Mouse (Mus musculus): ENCODE data around the gene Vhl.

Vhl gene

DNA sequence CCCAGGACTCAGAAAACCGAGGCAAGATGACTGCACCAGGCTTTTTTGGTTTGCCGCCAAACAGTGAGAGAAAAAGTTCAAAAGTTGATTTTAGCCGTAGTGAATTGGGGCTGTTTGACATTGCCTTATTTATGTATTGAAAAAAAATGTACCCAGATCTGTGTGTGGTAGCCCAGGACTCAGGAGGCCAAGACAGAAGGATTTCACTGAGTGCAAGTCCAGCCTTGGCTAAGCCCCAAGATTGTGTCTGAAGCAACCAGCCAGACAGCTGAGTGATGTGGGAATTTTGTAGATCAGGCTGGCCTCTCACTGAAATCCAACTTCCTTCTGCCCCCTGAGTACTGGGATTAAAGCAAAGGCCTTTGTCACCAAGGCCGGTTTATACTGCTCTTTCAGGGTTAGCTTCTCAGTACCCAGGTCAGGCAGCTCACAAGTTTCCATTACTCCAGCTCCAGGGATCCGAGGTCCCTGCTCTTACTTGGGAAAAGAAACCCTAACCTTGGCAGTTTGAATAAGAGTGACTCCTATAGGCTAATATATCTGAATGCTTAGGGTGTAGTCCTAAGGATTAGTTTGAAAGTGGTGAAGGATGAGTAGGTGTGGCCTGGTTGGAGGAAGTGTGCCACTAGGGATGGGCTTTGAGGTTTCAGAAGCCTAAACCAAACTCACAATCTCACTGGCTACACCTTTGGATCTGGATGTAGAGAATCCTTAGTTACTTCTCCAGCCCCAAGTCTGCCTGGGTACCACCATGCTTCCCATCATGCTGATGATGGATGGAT, 1.4 kb downstream of the Vhl start:
- no peak for DNase-seq (ENCODE audit: low read depth, low spot score)

DNA sequence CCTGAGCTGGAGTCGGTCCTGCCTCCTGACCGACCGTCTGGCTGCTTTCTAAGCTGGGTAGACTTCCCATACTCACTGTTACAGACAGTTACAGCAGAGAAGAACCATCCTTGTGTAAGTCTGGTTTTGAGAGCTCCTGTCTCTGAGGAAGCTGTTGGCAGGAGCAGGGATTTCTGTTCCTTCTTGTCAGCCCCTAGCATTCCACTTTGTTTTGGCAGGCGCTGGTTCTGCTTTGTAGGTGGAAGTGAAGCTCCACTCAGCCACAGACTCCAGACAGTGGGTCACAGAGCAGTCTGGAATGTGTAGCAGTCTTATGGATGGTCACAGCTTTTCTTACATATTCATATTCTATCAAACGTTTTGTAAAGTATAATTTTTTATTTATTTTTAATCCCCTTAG, 6.6 kb downstream of the Vhl start:
- DNase-seq (ENCODE audit: low read depth, low spot score): no peak

DNA sequence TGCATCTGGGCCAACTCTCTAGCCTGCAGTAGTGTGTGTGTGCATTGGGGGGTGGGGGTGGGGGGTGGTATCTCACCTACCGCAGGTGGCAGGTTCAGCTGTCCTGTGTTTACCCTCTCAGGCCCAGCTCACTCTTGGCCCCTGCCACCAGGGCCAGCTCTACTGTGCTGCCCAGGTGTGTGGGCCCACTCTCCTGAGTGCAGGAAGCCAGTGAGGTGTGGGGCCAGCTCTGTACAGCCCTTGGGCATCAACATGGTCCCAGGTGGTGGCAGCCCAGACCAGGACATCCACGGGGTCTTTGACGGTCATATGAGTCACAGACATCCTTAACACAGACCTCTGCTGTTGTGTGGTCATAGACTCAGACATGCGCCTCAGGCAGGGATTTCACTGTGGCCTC, 9.1 kb downstream of the Vhl start:
- no peak for DNase-seq (ENCODE audit: low read depth, low spot score)

DNA sequence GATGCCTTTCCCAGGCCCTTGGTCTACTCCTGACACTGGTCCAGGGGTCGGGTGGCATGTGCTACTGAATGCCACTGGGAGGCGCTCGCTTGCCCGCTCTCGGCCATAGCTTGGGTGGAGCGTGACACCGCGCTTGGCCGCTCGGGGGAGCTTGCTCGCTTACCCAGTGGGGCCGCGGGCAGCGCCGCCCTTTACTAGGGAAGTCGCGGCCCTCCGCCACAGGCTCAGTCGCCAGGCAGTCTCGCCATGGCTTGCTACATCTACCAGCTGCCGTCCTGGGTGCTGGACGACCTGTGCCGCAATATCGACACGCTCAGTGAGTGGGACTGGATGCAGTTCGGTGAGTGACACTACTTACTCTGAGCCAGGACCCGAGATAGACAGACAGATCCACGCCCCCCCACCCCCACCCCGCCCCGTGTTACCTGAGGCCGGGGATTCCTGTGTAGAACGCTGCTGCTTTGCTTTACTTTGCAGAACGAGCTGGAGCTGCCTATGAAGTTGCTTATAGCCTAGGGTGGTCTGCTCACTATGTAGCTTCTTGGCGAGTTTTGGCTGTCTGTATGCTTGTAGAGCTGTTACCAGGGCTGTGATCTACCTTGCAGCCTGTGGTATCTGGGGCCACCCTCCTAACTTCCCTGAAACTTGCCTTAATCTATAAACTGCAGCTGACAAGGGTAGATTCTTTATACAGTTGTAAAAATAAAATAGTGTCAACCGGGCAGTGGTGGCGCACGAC, 14.7 kb downstream of the Vhl start, which contains the start of gene Irak2:
Irak2 (plus strand) TSS at position 166 of the 739 bp plus-strand sequence.
- peak; percentile 94 for DNase-seq (ENCODE audit: low read depth, low spot score)

DNA sequence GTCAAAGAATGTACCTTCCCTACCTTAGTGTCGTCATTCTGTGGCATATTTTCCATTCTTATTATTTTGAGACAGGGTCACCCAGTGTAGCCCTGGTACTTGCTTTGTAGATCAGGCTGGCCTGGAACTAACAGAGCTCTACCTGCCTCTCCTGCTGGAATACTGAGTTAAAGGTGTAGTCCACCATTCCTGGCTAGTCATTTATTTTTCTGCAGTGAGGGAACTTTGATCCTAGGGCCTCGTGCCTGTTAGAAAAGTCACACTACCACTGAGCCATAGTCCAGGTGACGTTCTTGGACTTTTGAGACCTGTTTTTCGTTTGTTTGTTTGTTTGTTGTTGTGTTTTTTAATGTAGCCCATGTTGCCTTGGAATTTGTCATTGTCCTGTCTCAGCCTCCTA, 15.4 kb downstream of the Vhl start:
- DNase-seq (ENCODE audit: low read depth, low spot score): no peak

DNA sequence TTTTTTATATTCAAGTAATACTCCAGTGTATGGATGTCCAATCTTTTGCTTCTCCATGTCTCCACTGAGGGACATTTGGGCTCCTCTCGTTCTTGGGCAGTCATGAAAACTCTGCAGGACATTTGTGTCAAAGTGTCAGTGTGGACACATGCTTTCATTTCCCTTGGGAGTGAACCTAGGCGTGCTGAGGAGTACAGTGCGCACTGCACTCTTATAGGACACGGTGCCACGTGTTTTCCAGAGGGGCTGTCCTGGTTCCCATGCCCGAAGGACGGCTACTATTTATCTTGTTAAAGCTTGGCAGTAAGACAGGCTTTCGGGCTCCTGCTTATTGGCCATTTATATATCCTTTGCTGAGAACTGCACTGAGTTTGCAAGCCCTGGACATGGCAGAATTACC, 18.8 kb downstream of the Vhl start:
- no peak for DNase-seq (ENCODE audit: low read depth, low spot score)

DNA sequence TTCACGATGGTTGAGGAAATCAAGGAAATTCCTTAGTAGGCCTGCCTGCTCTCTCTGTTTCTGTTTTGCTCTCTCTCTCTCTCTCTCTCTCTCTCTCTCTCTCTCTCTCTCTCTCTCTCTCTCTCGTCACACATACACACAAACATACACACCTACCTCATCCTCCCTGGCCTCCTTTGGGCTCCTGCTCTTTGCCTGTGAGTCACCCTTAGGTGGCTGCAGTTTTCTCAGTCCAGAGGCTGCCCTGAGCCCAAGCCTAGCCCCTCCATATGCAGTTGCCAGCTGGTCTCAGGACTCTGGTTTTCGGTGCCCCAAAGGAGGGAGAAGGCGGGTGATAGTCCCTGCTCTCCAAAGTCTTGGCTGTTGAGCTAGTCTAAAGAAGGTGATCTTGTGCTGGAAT, 19.3 kb downstream of the Vhl start:
- DNase-seq (ENCODE audit: low read depth, low spot score): no peak

DNA sequence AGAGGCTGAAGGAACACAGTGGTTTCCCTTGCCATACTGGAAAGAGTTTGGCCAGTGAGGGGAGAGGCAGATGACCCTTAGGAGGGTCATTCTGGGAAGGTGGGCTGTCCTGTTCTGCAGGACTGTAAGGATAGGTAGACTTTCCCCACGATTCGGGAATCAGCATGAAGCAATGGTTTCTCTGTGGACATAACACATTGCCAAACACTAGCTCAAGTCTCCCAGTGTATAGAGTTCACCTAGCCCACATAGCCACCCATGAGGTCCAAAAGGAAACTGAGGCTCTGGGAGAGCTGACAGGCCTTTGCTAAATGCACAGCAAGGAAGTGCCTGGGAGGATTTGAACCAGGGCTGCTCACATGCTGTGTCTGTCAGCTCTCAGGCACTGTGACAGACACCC, 20.2 kb downstream of the Vhl start:
- DNase-seq (ENCODE audit: low read depth, low spot score): no peak

DNA sequence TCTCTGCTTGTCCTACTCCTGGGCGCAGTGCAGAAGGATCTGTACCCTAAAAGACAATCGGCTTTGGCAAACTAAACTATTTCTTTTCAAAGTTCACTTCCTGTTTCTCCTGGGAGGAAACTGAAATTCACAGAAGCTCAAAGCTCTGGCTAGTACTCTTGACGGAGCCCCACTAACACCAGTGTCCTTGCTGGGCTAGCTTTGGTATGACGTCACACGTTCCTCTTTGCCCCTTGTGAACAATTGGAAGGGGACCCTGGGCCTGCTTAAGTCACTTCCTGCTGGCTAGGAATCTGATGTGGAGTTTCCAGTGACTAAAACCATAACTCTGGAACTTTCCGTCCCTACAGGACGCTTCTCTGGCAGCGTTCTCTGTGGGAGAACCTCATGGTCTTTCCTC, 21.0 kb downstream of the Vhl start:
- DNase-seq (ENCODE audit: low read depth, low spot score): no peak

DNA sequence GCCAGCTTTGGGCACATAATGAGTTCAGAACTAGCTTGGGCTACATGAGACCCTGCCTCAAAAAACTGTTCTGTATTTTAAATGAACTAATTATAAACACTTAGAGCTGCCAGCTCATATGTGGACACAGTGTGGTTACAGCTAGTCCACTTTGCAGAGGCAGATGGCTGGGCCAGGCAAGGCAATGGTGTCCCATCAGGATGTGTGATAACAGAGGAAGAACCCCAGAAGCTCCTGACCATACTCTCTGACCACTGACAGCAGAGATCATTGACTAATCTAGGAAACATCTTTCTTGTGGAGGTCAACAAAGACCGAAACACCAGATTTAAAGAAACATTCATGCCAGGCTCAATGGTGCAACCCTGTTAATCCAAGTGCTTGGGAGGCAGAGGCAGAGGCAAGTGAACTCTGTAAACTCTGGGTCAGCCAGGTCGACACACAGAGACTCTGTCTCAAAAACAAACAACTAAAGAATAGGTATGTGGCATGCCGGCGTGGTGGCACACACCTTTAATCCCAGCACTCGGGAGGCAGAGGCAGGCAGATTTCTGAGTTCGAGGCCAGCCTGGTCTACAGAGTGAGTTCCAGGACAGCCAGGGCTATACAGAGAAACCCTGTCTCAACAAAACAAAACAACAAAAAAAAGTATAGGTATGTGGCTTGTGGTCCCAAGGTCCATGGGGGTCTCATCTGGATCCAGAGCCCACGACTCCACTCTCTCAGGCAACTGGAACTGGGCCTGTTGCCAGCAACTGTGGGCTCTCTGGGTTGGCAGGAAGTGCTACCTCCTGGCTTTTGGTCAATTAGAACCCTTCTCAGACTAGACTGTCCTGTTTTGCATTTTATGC, 25.8 kb downstream of the Vhl start:
- DNase-seq (ENCODE audit: low read depth, low spot score): no peak

DNA sequence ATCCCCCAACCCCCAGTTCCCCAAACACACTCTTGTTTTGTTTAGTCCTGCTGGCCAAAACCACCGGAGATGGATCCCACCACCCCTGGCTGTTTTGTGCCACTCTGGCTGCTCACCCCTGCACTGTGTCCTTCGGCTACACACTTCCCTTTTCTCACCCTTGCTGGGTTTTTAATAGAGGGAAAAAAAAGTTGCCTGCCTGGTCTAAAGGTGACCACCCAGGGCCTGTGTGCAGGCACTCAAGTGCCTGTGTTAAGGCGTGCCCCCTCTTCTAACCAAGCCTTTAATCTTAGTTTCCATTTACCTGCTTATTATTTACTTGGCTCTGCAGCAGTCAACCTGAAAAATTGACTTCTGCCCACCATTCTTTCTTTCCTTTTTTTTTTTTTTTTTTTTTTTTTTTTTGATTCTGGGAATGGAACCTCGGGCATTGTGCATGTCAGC, 26.5 kb downstream of the Vhl start:
- no peak for DNase-seq (ENCODE audit: low read depth, low spot score)

DNA sequence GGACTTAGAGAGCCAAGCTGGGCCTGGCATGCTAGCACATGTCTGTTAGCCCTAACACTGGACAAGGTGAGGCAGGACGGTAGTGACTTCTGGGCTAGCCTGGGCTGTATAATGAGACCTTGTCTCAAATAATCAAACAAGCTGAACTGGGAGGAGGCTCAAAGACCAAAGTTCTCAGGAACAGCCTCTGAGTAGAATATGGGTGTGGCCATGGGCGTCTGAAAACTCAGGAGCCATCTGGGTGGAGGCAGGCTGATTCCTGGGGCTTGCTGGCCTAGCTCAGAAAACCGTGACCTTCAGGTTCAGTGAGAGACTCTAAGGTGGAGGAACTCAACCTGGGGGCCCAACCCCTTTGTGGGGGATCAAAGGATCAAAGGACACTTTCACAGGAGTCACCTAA, 27.9 kb downstream of the Vhl start:
- DNase-seq (ENCODE audit: low read depth, low spot score): no peak

DNA sequence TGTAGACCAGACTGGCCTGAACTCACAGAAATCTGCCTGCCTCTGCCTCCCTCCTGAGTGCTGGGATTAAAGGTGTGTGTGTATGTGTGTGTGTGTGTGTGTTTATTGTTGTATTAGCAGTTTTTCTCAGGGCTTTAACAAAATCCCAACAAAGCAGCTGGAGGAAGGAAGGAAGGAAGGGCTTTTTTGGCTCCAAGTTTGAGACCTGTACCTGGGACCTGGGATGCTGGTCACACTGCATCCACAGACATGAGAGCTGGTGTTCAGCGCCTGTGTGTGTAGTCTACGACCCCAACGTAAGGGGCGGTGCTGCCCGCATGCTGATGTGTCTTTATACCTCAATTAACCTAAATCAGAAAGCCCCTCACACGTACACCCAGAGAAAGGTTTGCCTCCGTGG, 29.8 kb downstream of the Vhl start:
- no peak for DNase-seq (ENCODE audit: low read depth, low spot score)

DNA sequence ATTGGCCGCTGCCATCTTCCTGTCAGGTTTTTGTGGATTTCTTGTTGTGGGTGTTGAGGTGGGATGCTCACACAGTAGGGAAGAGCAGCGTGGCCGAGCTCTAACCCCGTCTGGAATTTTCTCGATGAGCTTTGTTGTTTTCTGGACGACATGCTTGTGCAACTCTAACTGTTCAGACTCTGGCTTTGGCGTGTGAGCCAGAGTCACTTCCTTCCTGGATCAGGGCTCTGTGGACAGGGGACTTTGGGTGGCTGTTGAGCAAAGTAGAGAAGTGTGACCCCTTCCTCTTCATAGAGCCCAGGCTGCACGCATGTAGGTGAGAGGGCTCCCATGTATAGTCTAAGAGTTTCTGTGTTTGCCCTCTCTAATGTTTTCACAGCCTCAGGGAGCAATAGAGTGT, 30.3 kb downstream of the Vhl start:
- no peak for DNase-seq (ENCODE audit: low read depth, low spot score)

DNA sequence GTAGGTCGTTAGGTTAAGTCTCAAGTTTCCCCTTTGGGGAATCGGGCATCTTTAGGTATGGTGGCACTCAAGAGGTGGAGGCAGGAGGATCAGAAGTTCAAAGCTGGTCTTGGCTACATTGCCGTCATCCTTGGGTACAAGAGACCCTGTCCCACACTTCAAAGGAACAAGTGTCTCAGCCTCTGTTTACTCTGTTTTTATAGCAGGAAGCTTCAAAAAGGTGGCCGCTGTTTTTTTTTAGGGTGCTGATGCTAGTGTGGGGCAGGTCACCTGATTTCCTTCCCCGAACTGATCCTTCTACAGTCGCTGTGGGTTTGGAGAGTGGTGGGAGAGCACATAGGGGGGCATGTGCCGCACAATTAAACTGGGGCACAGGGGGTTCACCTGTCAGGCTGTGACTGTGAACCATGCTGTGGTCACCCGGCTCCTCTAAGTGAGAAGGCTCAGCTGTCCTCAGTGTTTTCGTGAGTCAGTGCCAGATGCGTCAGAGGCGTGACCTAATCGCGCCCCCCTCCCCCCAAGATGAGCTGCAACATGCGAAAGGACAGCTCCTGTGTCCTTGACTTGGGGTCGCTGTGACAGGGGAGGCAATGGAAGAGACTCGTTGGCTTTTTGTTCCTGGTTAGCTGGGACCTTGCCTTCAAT, 31.1 kb downstream of the Vhl start:
- DNase-seq (ENCODE audit: low read depth, low spot score): no peak

DNA sequence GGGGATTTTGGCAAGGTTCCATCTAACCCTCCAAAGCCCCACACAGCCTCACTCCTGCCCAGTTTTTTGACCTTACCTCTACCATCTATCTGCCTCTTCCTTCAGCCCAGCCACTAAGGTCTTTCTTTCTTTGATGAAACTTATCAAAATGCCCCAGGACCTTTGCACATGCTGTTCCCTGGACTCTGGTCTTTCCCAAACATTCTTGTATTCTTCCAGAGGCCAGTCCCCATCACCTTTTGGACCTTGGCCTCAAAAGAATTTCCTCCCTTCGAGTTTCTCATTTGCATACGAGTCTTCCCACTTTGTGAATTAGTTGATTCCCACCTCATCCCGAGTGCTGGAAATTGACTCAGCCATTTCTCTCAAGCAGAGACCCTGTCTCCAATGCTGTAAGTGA, 31.7 kb downstream of the Vhl start:
- no peak for DNase-seq (ENCODE audit: low read depth, low spot score)

DNA sequence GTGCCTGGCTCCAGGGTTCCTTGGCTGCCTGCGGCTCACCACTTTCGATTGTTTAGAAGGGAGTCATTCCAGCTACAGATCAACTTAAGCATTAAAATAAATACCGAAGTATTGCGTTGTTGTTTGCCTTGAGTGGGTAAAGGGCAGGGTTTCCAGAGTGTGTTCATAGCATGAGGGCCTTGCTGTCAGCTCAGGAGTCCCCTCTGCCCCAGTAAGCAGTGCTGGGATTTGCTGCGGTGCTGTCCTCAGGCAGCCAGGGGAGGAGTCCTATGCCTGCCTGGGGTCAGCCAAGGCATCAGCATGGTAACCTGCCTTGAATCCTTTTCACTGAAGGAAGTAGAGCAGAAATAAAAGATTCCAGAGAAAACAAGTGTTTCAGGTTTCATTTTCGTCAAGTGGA, 33.1 kb downstream of the Vhl start:
- no peak for DNase-seq (ENCODE audit: low read depth, low spot score)

DNA sequence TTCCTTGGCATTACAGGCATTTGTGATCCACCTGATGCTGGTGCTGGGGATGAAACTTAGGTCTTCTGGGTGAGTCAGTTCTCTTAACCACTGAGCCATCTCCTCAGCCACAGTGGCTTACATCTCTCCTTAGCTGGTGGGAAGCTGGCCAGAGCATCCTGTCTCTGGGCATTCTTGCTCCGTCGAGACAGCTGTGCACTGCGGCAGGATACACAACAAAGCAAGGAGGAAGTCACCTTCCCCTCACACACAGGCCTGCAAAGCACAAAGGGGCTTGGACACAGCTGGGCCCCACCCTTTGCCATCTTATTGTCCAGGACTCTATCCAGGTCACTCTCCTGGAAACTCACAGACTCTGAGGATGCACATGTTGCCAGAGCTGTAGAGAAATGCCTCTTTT, 34.5 kb downstream of the Vhl start:
- no peak for DNase-seq (ENCODE audit: low read depth, low spot score)

DNA sequence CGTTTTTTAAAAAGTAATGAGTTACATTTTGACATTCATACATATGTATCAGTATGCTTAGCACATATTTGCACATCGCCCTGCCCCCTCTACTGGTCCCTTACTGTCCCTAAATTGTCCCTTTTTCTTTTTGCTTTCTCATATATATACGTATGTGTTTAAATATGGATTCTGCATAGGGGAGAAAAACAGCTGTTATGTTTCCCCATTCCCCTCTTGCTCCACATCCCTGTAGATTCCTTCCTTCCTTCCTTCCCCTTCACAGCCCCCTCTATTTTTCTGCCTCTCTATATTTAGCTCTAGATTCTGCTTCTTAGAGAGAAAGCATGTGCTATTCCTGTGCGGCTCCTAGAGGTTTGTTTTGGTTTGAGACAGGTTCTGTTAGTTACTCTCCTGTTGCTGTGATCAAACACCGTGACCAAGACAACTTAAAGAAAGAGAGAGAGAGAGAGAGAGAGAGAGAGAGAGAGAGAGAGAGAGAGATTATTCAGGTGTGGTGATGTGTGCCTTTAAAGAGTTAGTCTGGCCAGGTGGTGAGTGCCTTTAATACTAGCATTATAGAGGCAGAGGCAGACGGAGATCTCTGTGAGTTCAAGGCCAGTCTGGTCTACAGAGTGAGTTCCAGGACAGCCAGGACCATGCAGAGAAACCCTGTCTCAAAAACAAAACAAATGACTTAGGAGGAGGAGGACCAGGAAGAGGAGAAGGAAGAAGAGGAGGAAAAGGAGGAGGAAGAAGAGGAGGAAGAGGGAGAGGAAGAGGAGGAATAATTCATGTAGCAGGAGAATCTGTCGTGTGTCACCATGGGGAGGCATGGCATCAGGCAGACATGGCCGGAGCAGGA, 36.1 kb downstream of the Vhl start:
- DNase-seq (ENCODE audit: low read depth, low spot score): no peak

DNA sequence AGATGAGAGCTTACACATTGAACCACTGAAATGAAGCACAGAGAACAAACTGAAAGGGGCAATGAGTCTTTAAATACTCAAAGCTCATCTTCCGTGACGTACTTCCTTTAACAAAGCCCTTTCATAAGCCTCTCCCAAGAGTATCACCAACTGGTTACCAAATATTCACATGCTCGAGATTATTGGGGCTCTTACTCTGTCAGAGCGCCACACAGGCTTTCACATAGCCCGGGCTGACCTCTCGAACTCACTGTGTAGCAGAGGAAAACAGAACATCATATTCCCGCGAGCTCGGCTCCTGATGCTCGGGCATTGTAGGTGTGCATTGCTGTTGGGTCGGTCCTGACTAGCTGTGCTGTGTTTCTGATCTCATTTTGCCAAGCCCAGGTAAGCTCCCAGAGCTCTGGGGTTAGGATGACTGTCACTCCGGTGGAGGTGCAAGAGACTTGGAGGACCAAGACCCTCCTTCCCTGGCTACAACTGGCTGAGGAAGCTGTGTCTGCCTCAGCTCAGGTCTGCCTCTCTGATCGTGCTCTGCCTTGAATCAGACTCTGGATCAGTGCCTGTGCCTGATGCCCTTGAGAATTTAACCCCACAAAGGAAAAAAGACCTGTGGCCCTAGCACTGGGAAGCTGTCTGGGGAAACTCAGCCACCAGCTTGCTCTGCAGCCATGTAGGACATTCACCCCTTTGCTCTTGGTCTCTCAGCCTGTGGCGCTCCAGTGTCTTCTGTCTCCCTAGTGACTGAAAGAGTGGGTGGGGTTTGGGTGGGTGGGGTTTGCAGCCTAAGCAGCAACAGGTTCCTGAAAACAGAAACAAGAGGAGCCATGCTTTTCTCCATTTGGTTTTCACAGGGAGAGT, 37.0 kb downstream of the Vhl start:
- DNase-seq (ENCODE audit: low read depth, low spot score): no peak
